Comparison of ENCODE assay signal across 8 mouse cellular contexts in the genomic region with DNA sequence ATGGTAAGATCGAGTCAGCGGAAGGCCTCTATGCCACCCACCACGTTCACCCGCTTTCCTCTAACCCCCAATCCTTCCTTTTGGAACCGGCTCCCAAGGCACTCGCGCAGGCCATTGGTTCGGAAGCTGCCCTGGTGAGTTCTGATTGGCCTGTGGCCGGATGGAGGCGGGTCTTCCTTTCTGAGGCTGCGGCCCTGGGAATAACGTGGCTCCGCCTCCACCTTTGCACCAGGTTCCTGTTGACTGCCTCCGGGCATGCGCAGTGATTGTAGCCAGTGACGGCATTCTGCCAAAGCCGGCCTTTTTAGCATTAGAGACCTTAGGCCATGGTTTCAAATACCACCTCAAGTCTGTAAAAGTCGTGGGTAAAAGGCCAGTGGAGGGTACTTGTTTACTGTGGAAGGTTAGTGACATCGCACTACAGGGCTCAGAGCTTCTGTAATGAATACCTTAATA. TPM values are rescaled to one million over a fixed set of nuclear protein-coding genes. Genes with fewer than 3 reads are reported as not detected.
DNase-seq lines count a peak whose midpoint lies in the region; ATAC-seq and TF ChIP-seq lines count a peak whose summit lies in the region.

No protein-coding gene starts in this region.

- ATAC-seq in erythroid progenitor cell, adult 5-6 weeks (replicated peaks; ENCODE audit: low FRiP score, poor library complexity, severe bottlenecking), result peak; percentile 97
- peak; percentile 96 for ATAC-seq in heart, embryonic 12.5 days (ENCODE audit: insufficient number of reproducible peaks, low FRiP score)
- peak; percentile 96 for ATAC-seq in kidney, postnatal 0 days (replicated peaks; ENCODE audit: low FRiP score, low read depth)
- ATAC-seq in liver, embryonic 11.5 days (replicated peaks; ENCODE audit: low FRiP score), result peak; percentile 91
- peak; percentile 97 for ATAC-seq in stomach, embryonic 14.5 days (ENCODE audit: insufficient number of reproducible peaks, insufficient read depth, low FRiP score, low read depth)

- WGBS in heart, embryonic 12.5 days, result 17% methylated on average over 19 of the region's 19 CpGs
- 28% methylated on average over 19 of the region's 19 CpGs for WGBS in kidney, postnatal 0 days
- WGBS in liver, embryonic 11.5 days, result 8% methylated on average over 19 of the region's 19 CpGs
- 18% methylated on average over 15 of the region's 19 CpGs for WGBS in stomach, embryonic 14.5 days

- peak overlapping the region; percentile 32 for H3K4me3 ChIP-seq in heart, embryonic 12.5 days
- H3K4me3 ChIP-seq in kidney, postnatal 0 days (replicated peaks; ENCODE audit: low read depth, low read length), result no peak overlapping the region
- H3K4me3 ChIP-seq in liver, embryonic 11.5 days (ENCODE audit: low read depth, low read length), result peak overlapping the region; percentile 40
- peak overlapping the region; percentile 15 for H3K4me3 ChIP-seq in stomach, embryonic 14.5 days (ENCODE audit: low read depth, low read length)

- DNase-seq in CD4-positive helper T cell, adult 2 months (ENCODE audit: low read depth, low spot score), result peak; percentile 97
- DNase-seq in brain, embryonic 18.5 days (ENCODE audit: low read depth, low spot score), result peak; percentile 92
- peak; percentile 97 for DNase-seq in kidney, postnatal 0 days (ENCODE audit: low spot score)
- peak; percentile 79 for DNase-seq in liver, embryonic 11.5 days (ENCODE audit: low spot score)
- DNase-seq in naive thymus-derived CD4-positive, alpha-beta T cell, adult 2 months (ENCODE audit: low read depth), result peak; percentile 95

- no peak overlapping the region for H3K9ac ChIP-seq in heart, embryonic 12.5 days
- 0 out of 2 replicates have a peak overlapping the region, but pooled peaks have one; percentile 23 for H3K9ac ChIP-seq in kidney, postnatal 0 days (ENCODE audit: low read depth, low read length)
- peak overlapping the region; percentile 63 for H3K9ac ChIP-seq in liver, embryonic 11.5 days (ENCODE audit: low read depth, low read length)
- no peak overlapping the region for H3K9ac ChIP-seq in stomach, embryonic 14.5 days (replicated peaks; ENCODE audit: low read depth, low read length)

- no peaks in the 10 kb centered on the region for H3K36me3 ChIP-seq in heart, embryonic 12.5 days
- H3K36me3 ChIP-seq in kidney, postnatal 0 days (ENCODE audit: insufficient read depth, low read length), result no peaks in the 10 kb centered on the region
- no peaks in the 10 kb centered on the region for H3K36me3 ChIP-seq in liver, embryonic 11.5 days (ENCODE audit: control insufficient read depth, insufficient read depth, low read length)
- no peaks in the 10 kb centered on the region for H3K36me3 ChIP-seq in stomach, embryonic 14.5 days (ENCODE audit: control insufficient read depth, insufficient read depth, low read length)

- H3K4me2 ChIP-seq in heart, embryonic 12.5 days, result peak overlapping the region; percentile 58
- peak overlapping the region; percentile 28; the same call in 1 of the 2 replicates for H3K4me2 ChIP-seq in kidney, postnatal 0 days (ENCODE audit: low read length)
- H3K4me2 ChIP-seq in liver, embryonic 11.5 days, result peak overlapping the region; percentile 66
- H3K4me2 ChIP-seq in stomach, embryonic 14.5 days (replicated peaks; ENCODE audit: low read depth, low read length), result peak overlapping the region; percentile 33

- H3K9me3 ChIP-seq in heart, embryonic 12.5 days (replicated peaks), result no peaks in the 10 kb centered on the region
- no peaks in the 10 kb centered on the region for H3K9me3 ChIP-seq in kidney, postnatal 0 days (replicated peaks; ENCODE audit: low read length)
- H3K9me3 ChIP-seq in liver, embryonic 11.5 days (ENCODE audit: control insufficient read depth, low read length), result no peaks in the 10 kb centered on the region
- no peaks in the 10 kb centered on the region for H3K9me3 ChIP-seq in stomach, embryonic 14.5 days (ENCODE audit: control insufficient read depth, low read depth, low read length)

- no peak overlapping the region for H3K27ac ChIP-seq in heart, embryonic 12.5 days (ENCODE audit: poor library complexity, severe bottlenecking)
- H3K27ac ChIP-seq in kidney, postnatal 0 days, result peak overlapping the region; percentile 75
- peak overlapping the region; percentile 45 for H3K27ac ChIP-seq in liver, embryonic 11.5 days (ENCODE audit: low read depth, low read length)
- no peak overlapping the region for H3K27ac ChIP-seq in stomach, embryonic 14.5 days (ENCODE audit: low read length)

- no peaks in the 10 kb centered on the region for H3K27me3 ChIP-seq in heart, embryonic 12.5 days (replicated peaks)
- no peaks in the 10 kb centered on the region for H3K27me3 ChIP-seq in kidney, postnatal 0 days (ENCODE audit: insufficient read depth, low read length)
- H3K27me3 ChIP-seq in liver, embryonic 11.5 days (replicated peaks; ENCODE audit: control insufficient read depth, insufficient read depth, low read length), result no peaks in the 10 kb centered on the region
- H3K27me3 ChIP-seq in stomach, embryonic 14.5 days (ENCODE audit: control insufficient read depth, insufficient read depth, low read length), result no peaks in the 10 kb centered on the region

- peaks cover 7% of the 10 kb centered on the region for H3K4me1 ChIP-seq in heart, embryonic 12.5 days (replicated peaks)
- no peaks in the 10 kb centered on the region for H3K4me1 ChIP-seq in kidney, postnatal 0 days (replicated peaks; ENCODE audit: insufficient read depth, low read length)
- H3K4me1 ChIP-seq in liver, embryonic 11.5 days (replicated peaks; ENCODE audit: control insufficient read depth, insufficient read depth, low read length), result peaks cover 8% of the 10 kb centered on the region
- 0 out of 2 replicates have a peak, but pooled peaks cover 3% of the 10 kb centered on the region for H3K4me1 ChIP-seq in stomach, embryonic 14.5 days (ENCODE audit: control insufficient read depth, insufficient read depth, low read length)

- TF ChIP-seq CTCF in kidney, postnatal 0 days (IDR thresholded peaks at IDR 0.05; ENCODE audit: low read depth), result no peak

RNA-seq across cellular contexts. Expression of gene Was, which starts 6.5 kb away (rescaled TPM):
- total RNA-seq in erythroid progenitor cell, adult 5-6 weeks (2015; ENCODE audit: low replicate concordance), result 14.8 and 22.2 TPM in 2 replicates
- 11.6 and 12.4 TPM in 2 replicates for total RNA-seq in erythroid progenitor cell, adult 5-6 weeks (2017; ENCODE audit: low replicate concordance)
- 0.31 TPM in 1 of 2 replicates, not detected in the other for polyA plus RNA-seq in heart, embryonic 12.5 days (2016; fragmentation: Nextera tagmentation; extraction: Ambion mirVana)
- polyA plus RNA-seq in kidney, postnatal 0 days (2015; fragmentation: Nextera tagmentation; extraction: Ambion mirVana), result 0.16 and 0.28 TPM in 2 replicates
- polyA plus RNA-seq in liver, embryonic 11.5 days (2014; fragmentation: Nextera tagmentation; extraction: Ambion mirVana), result 6.5 and 6.7 TPM in 2 replicates
- 0.30 and 0.62 TPM in 2 replicates for polyA plus RNA-seq in stomach, embryonic 14.5 days (2014; fragmentation: Nextera tagmentation; extraction: Ambion mirVana)

RNA-seq across cellular contexts. Expression of gene Suv39h1, which starts 22.3 kb away (rescaled TPM):
- total RNA-seq in erythroid progenitor cell, adult 5-6 weeks (2015; ENCODE audit: low replicate concordance), result 29.6 and 56.6 TPM in 2 replicates
- total RNA-seq in erythroid progenitor cell, adult 5-6 weeks (2017; ENCODE audit: low replicate concordance), result 53.9 and 67.8 TPM in 2 replicates
- polyA plus RNA-seq in heart, embryonic 12.5 days (2016; fragmentation: Nextera tagmentation; extraction: Ambion mirVana), result 42.8 and 46.2 TPM in 2 replicates
- polyA plus RNA-seq in kidney, postnatal 0 days (2015; fragmentation: Nextera tagmentation; extraction: Ambion mirVana), result 32.5 and 34.1 TPM in 2 replicates
- polyA plus RNA-seq in liver, embryonic 11.5 days (2014; fragmentation: Nextera tagmentation; extraction: Ambion mirVana), result 81.5 and 83.6 TPM in 2 replicates
- polyA plus RNA-seq in stomach, embryonic 14.5 days (2014; fragmentation: Nextera tagmentation; extraction: Ambion mirVana), result 55.8 and 57.5 TPM in 2 replicates

RNA-seq across cellular contexts. Expression of gene Wdr13, which starts 35.9 kb away (rescaled TPM):
- 23.5 and 39.3 TPM in 2 replicates for total RNA-seq in erythroid progenitor cell, adult 5-6 weeks (2015; ENCODE audit: low replicate concordance)
- total RNA-seq in erythroid progenitor cell, adult 5-6 weeks (2017; ENCODE audit: low replicate concordance), result 10.0 and 25.7 TPM in 2 replicates
- polyA plus RNA-seq in heart, embryonic 12.5 days (2016; fragmentation: Nextera tagmentation; extraction: Ambion mirVana), result 26.7 and 28.5 TPM in 2 replicates
- polyA plus RNA-seq in kidney, postnatal 0 days (2015; fragmentation: Nextera tagmentation; extraction: Ambion mirVana), result 17.9 and 19.5 TPM in 2 replicates
- polyA plus RNA-seq in liver, embryonic 11.5 days (2014; fragmentation: Nextera tagmentation; extraction: Ambion mirVana), result 15.9 and 17.7 TPM in 2 replicates
- 27.9 and 28.0 TPM in 2 replicates for polyA plus RNA-seq in stomach, embryonic 14.5 days (2014; fragmentation: Nextera tagmentation; extraction: Ambion mirVana)

RNA-seq across cellular contexts. Expression of gene Rbm3, which starts 48.9 kb away (rescaled TPM):
- 611 and 758 TPM in 2 replicates for total RNA-seq in erythroid progenitor cell, adult 5-6 weeks (2015; ENCODE audit: low replicate concordance)
- 564 and 613 TPM in 2 replicates for total RNA-seq in erythroid progenitor cell, adult 5-6 weeks (2017; ENCODE audit: low replicate concordance)
- polyA plus RNA-seq in heart, embryonic 12.5 days (2016; fragmentation: Nextera tagmentation; extraction: Ambion mirVana), result 326 and 330 TPM in 2 replicates
- 766 and 794 TPM in 2 replicates for polyA plus RNA-seq in kidney, postnatal 0 days (2015; fragmentation: Nextera tagmentation; extraction: Ambion mirVana)
- 469 and 471 TPM in 2 replicates for polyA plus RNA-seq in liver, embryonic 11.5 days (2014; fragmentation: Nextera tagmentation; extraction: Ambion mirVana)
- 494 and 570 TPM in 2 replicates for polyA plus RNA-seq in stomach, embryonic 14.5 days (2014; fragmentation: Nextera tagmentation; extraction: Ambion mirVana)

Comparison
In these comparisons a context has a peak if more than half of its experiments do, and no peak if none do; other contexts are left out.
1. H3K27ac ChIP-seq: peak in kidney, postnatal 0 days (single experiment) and liver, embryonic 11.5 days (single experiment); none in heart, embryonic 12.5 days (single experiment) and stomach, embryonic 14.5 days (single experiment).
2. H3K9ac ChIP-seq: peak in kidney, postnatal 0 days (single experiment) and liver, embryonic 11.5 days (single experiment); none in heart, embryonic 12.5 days (single experiment) and stomach, embryonic 14.5 days (single experiment).
3. Peak in every context shown above with its lines, with median percentiles within 50 percentile points of each other: DNase-seq, ATAC-seq and H3K4me2 ChIP-seq.